Mouse (Mus musculus) spleen, postnatal 4 days (tissue): ENCODE measurements around the gene Serpinb9d.
"Not testable (repeated sequence)": the region's sequence is repeated elsewhere in the genome, so short reads cannot be mapped to it uniquely, and the experiment has no call there.

ENCODE experiments used
- DNase-seq, 2 experiments: peaks; one replicate each; pipeline ENCODE4 v3.0.0; 2022; ENCODE audit warnings: low spot score in 2 of 2

Serpinb9d gene

GRCm38 (mm10) chr13:33192659-33193058 lies at the start of gene Serpinb9d:
TSS of gene Serpinb9d (plus strand) at chr13:33192959.
- DNase-seq: no peak

GRCm38 (mm10) chr13:33159642-33160041 lies 33.1 kb upstream of the Serpinb9d start, which contains the start of gene Serpinb9c:
TSS of gene Serpinb9c (minus strand) at chr13:33159742.
- no peak for DNase-seq

GRCm38 (mm10) chr13:33190486-33190885 lies 2.3 kb upstream of the Serpinb9d start:
- DNase-seq: not testable (repeated sequence)

- DNase-seq: no peak
Observed at GRCm38 (mm10) chr13:33199740-33200139, 7.0 kb downstream of the Serpinb9d start.

- not testable (repeated sequence) for DNase-seq
Observed at GRCm38 (mm10) chr13:33249312-33249711, 56.6 kb downstream of the Serpinb9d start, which contains the start of gene Serpinb9e. TSS of gene Serpinb9e (plus strand) at chr13:33249612.
